Mouse (Mus musculus) hindbrain, embryonic 16.5 days (tissue): Measurements from ENCODE around the gene 2810459M11Rik. TPM values are rescaled to one million over a fixed set of nuclear protein-coding genes. Genes with fewer than 3 reads are reported as not detected.

Experiments
- ATAC-seq: fragments of 200-750 bp; cut with Nextera tagmentation; 2 replicates; pipeline ENCODE4 v1.8.0; 2017; ENCODE audit warnings: moderate TSS enrichment, moderate library complexity
- H3K27ac ChIP-seq: fragments of 300-500 bp; sonication (generic); 2 replicates; pipeline ENCODE4 v1.5.1; 2014; ENCODE audit warnings: low read depth, mild to moderate bottlenecking, control low read depth, low read length, moderate library complexity
- H3K27me3 ChIP-seq: fragments of 300-500 bp; sonication (generic); replicated peaks from 2 replicates; pipeline ENCODE4 v1.6.1; 2014; ENCODE audit warnings: low read length; ENCODE audit not compliant: control insufficient read depth, insufficient read depth
- H3K36me3 ChIP-seq: fragments of 300-500 bp; sonication (generic); 2 replicates; pipeline ENCODE4 v1.6.1; 2014; ENCODE audit warnings: mild to moderate bottlenecking, low read length, moderate library complexity, mixed read lengths; ENCODE audit not compliant: control insufficient read depth, insufficient read depth
- H3K4me1 ChIP-seq: fragments of 300-500 bp; sonication (generic); 2 replicates; pipeline ENCODE4 v1.6.1; 2014; ENCODE audit warnings: low read depth, low read length; ENCODE audit not compliant: control insufficient read depth, insufficient read depth
- H3K4me2 ChIP-seq: fragments of 300-500 bp; sonication (generic); 2 replicates; pipeline ENCODE4 v1.6.1; 2014; ENCODE audit warnings: mild to moderate bottlenecking, low read length, control low read depth, moderate library complexity
- H3K4me3 ChIP-seq: fragments of 300-500 bp; sonication (generic); 2 replicates; pipeline ENCODE4 v1.5.1; 2014; ENCODE audit warnings: mild to moderate bottlenecking, low read length, control low read depth, moderate library complexity
- H3K9ac ChIP-seq: fragments of 300-500 bp; sonication (generic); 2 replicates; pipeline ENCODE4 v1.6.1; 2014; ENCODE audit warnings: low read depth, mild to moderate bottlenecking, control low read depth, low read length, moderate library complexity
- H3K9me3 ChIP-seq: fragments of 300-500 bp; sonication (generic); 2 replicates; pipeline ENCODE4 v1.6.1; 2014; ENCODE audit warnings: mild to moderate bottlenecking, low read length, moderate library complexity; ENCODE audit not compliant: control insufficient read depth
- WGBS: fragments of 180-500 bp; shearing (Covaris S2); extraction: QIAGEN DNeasy Blood & Tissue Kit; methylation state at CpG from one replicate; pipeline ENCODE4 v1.1.7; 2014; 5-methylcytosine and 5-hydroxymethylcytosine counted together
- polyA plus RNA-seq: library from polyadenylated mRNA; unstranded; fragments of >200 nt; fragmentation: Nextera tagmentation; extraction: Ambion mirVana; gene quantifications from 2 replicates; pipeline ENCODE4 v1.2.1, GENCODE M21; 2015

Gene 2810459M11Rik
- polyA plus RNA-seq, 1 experiment from 2014 or later = 12.4 TPM

- Histone ChIP-seq H3K36me3 (peaks cover 38% of the 10 kb centered on the region), H3K4me2 (no peak overlapping the region), H3K9me3 (no peaks in the 10 kb centered on the region), H3K4me1 (no peaks in the 10 kb centered on the region), H3K27ac (no peak overlapping the region), H3K27me3 (no peaks in the 10 kb centered on the region), H3K4me3 (no peak overlapping the region), H3K9ac (no peak overlapping the region)
- WGBS = 87% methylated on average over 2 of the region's 2 CpGs
- no peak for ATAC-seq
These were observed 30.9 kb downstream of the 2810459M11Rik start for GRCm38 (mm10) chr1:86076565-86076964.

DNA sequence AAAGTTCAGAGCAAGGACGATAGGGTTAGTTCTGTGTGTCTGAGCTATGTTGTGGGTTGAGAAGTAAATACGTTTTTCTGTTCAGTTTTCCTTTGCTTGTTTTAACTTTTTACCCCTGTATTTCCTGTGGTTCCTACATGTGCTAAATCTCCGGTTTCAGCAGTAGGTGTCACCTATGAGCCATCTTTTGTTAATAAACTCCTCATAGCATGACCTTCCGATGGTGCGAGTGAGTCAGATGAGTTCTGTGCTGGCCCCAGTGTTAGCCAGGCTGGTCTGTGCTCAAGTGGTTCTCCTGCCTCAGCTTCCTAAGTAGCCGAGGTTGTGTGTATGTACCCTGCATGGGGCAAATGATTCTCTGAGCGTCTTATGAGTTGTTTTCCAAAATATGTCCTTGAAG is 48.8 kb downstream of the 2810459M11Rik start:
- H3K27ac ChIP-seq = no peak overlapping the region
- no peak overlapping the region for H3K4me2 ChIP-seq
- no peaks in the 10 kb centered on the region for H3K4me1 ChIP-seq
- no peak overlapping the region for H3K4me3 ChIP-seq
- no peaks in the 10 kb centered on the region for H3K9me3 ChIP-seq
- WGBS = 89% methylated on average over 7 of the region's 7 CpGs
- H3K27me3 ChIP-seq = no peaks in the 10 kb centered on the region
- no peak overlapping the region for H3K9ac ChIP-seq
- ATAC-seq = no peak
- peaks cover 29% of the 10 kb centered on the region for H3K36me3 ChIP-seq

DNA sequence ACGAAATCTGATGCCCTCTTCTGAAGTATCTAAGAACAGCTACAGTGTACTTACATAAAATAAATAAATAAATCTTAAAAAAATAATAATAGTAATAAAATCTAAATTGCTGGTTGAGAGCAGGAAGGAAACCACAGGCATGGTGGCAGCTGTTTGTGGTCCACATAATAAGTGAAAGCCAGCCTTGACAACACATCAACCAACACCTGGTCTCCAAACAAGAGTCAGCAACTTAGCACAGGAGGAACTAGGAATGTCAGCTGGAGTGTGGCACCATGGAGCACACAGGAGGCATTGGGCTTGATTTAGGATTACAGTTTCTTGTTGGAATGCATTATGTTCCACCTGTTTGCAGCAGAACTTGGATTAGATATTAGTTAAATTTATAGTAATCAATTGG is 59.4 kb downstream of the 2810459M11Rik start:
- H3K9me3 ChIP-seq = no peaks in the 10 kb centered on the region
- H3K27ac ChIP-seq = no peak overlapping the region
- no peaks in the 10 kb centered on the region for H3K27me3 ChIP-seq
- H3K4me2 ChIP-seq = no peak overlapping the region
- no peaks in the 10 kb centered on the region for H3K36me3 ChIP-seq
- H3K4me3 ChIP-seq = no peak overlapping the region
- no peak for ATAC-seq
- no peaks in the 10 kb centered on the region for H3K4me1 ChIP-seq
- H3K9ac ChIP-seq = no peak overlapping the region
- WGBS = 92% methylated on average over 1 of the region's 1 CpGs

Other genes with a start within 250 kb of the 2810459M11Rik start
- 223 and 225 TPM in 2 replicates for gene Itm2c, start 151.6 kb upstream of the 2810459M11Rik start, polyA plus RNA-seq
- 7.5 and 9.5 TPM in 2 replicates for gene 4933407L21Rik, start 117.4 kb upstream of the 2810459M11Rik start, polyA plus RNA-seq
- gene Gpr55, start 84.9 kb upstream of the 2810459M11Rik start, polyA plus RNA-seq = 0.21 TPM in 2 replicates
- gene Spata3, start 29.0 kb upstream of the 2810459M11Rik start, polyA plus RNA-seq = 0.56 and 0.89 TPM in 2 replicates
- 193 and 196 TPM in 2 replicates for gene Psmd1, start 18.5 kb downstream of the 2810459M11Rik start, polyA plus RNA-seq
- gene Htr2b, start 66.1 kb downstream of the 2810459M11Rik start, polyA plus RNA-seq = 0.14 and 0.50 TPM in 2 replicates
- gene Gm21972, start 87.8 kb downstream of the 2810459M11Rik start, polyA plus RNA-seq = 0.37 and 0.56 TPM in 2 replicates
- gene Armc9, start 108.9 kb downstream of the 2810459M11Rik start, polyA plus RNA-seq = 34.5 and 36.9 TPM in 2 replicates